Mouse (Mus musculus) right cerebral cortex, postnatal 36 days (tissue): Measurements from ENCODE around the gene Bpifa6.
"Not testable (repeated sequence)": the region's sequence is repeated elsewhere in the genome, so short reads cannot be mapped to it uniquely, and the experiment has no call there.

Experiments used
- DNase-seq, 2 experiments: peaks; one replicate each; pipeline ENCODE4 v3.0.0; 2022; ENCODE audit warnings: low spot score in 2 of 2, mixed read lengths in 1 of 2

The Bpifa6 gene

GRCm38 (mm10) chr2:153974582-153974981 is at the start of gene Bpifa6:
TSS of gene Bpifa6 (plus strand) at chr2:153974945.
- no peak for DNase-seq

GRCm38 (mm10) chr2:153929871-153930413 is 44.8 kb upstream of the Bpifa6 start:
- DNase-seq = peak in 1 of 2 experiments; percentile 11

- DNase-seq = no peak
These were observed 43.6 kb upstream of the Bpifa6 start for GRCm38 (mm10) chr2:153931125-153931524.

GRCm38 (mm10) chr2:153933311-153933710 is 41.4 kb upstream of the Bpifa6 start:
- no peak for DNase-seq

- no peak for DNase-seq
These were observed 39.4 kb upstream of the Bpifa6 start for GRCm38 (mm10) chr2:153935348-153935747.

- DNase-seq = no peak
These were observed 36.9 kb upstream of the Bpifa6 start, which contains the start of gene Bpifb4 for GRCm38 (mm10) chr2:153937843-153938242. TSS of gene Bpifb4 (plus strand) at chr2:153938212.

GRCm38 (mm10) chr2:153943537-153943936 is 31.2 kb upstream of the Bpifa6 start:
- DNase-seq = peak in 1 of 2 experiments; percentile 34

- no peak for DNase-seq
These were observed 30.2 kb upstream of the Bpifa6 start for GRCm38 (mm10) chr2:153944567-153944966.

GRCm38 (mm10) chr2:153952897-153953296 is 21.8 kb upstream of the Bpifa6 start:
- DNase-seq = peak; percentile 24 to 27

- DNase-seq = no peak
These were observed 20.9 kb upstream of the Bpifa6 start for GRCm38 (mm10) chr2:153953836-153954235.

GRCm38 (mm10) chr2:153962821-153963331 is 11.9 kb upstream of the Bpifa6 start:
- peak in 1 of 2 experiments; percentile 16 for DNase-seq

- no peak for DNase-seq
These were observed 11.4 kb upstream of the Bpifa6 start for GRCm38 (mm10) chr2:153963334-153963733.

- no peak for DNase-seq
These were observed 4.5 kb upstream of the Bpifa6 start for GRCm38 (mm10) chr2:153970221-153970620.

GRCm38 (mm10) chr2:153995770-153996169 is 21.0 kb downstream of the Bpifa6 start:
- DNase-seq = peak; percentile 22 to 43

- DNase-seq = no peak
These were observed 25.8 kb downstream of the Bpifa6 start for GRCm38 (mm10) chr2:154000501-154000900.

- DNase-seq = no peak
These were observed 26.3 kb downstream of the Bpifa6 start for GRCm38 (mm10) chr2:154001056-154001455.

- no peak for DNase-seq
These were observed 29.7 kb downstream of the Bpifa6 start for GRCm38 (mm10) chr2:154004456-154004855.

- DNase-seq = no peak
These were observed 30.3 kb downstream of the Bpifa6 start for GRCm38 (mm10) chr2:154005094-154005493.

GRCm38 (mm10) chr2:154005734-154006133 is 31.0 kb downstream of the Bpifa6 start:
- no peak for DNase-seq

GRCm38 (mm10) chr2:154006331-154006730 is 31.6 kb downstream of the Bpifa6 start:
- DNase-seq = no peak

- DNase-seq = no peak
These were observed 32.6 kb downstream of the Bpifa6 start for GRCm38 (mm10) chr2:154007381-154007780.

GRCm38 (mm10) chr2:154007965-154008364 is 33.2 kb downstream of the Bpifa6 start, which contains the start of gene Bpifa2:
TSS of gene Bpifa2 (plus strand) at chr2:154008265.
- DNase-seq = no peak

- DNase-seq = no peak
These were observed 43.2 kb downstream of the Bpifa6 start for GRCm38 (mm10) chr2:154017990-154018389.

- DNase-seq = not testable (repeated sequence)
These were observed 49.9 kb downstream of the Bpifa6 start for GRCm38 (mm10) chr2:154024676-154025075.
